Mouse (Mus musculus) neural tube, embryonic 14.5 days (tissue): ENCODE measurements around the gene Slc15a4. TPM values are rescaled to one million over a fixed set of nuclear protein-coding genes. Genes with fewer than 3 reads are reported as not detected.

ENCODE experiments used
- ATAC-seq: fragments of 200-750 bp; cut with Nextera tagmentation; 2 replicates; pipeline ENCODE4 v1.8.0; 2017; ENCODE audit warnings: low read depth, mild to moderate bottlenecking, moderate TSS enrichment, moderate library complexity
- H3K27ac ChIP-seq: fragments of 300-500 bp; sonication (generic); 2 replicates; pipeline ENCODE4 v1.5.1; 2014; ENCODE audit warnings: low read depth, mild to moderate bottlenecking, control low read depth, low read length, moderate library complexity, mixed read lengths
- H3K27me3 ChIP-seq: fragments of 300-500 bp; sonication (generic); 2 replicates; pipeline ENCODE4 v1.6.1; 2014; ENCODE audit warnings: low read length; ENCODE audit not compliant: control insufficient read depth, insufficient read depth
- H3K36me3 ChIP-seq: fragments of 300-500 bp; sonication (generic); 2 replicates; pipeline ENCODE4 v1.6.1; 2014; ENCODE audit warnings: low read length, mixed read lengths; ENCODE audit not compliant: control insufficient read depth, insufficient read depth
- H3K4me1 ChIP-seq: fragments of 300-500 bp; sonication (generic); 2 replicates; pipeline ENCODE4 v1.6.1; 2014; ENCODE audit warnings: low read length; ENCODE audit not compliant: control insufficient read depth, insufficient read depth
- H3K4me2 ChIP-seq: fragments of 300-500 bp; sonication (generic); 2 replicates; pipeline ENCODE4 v1.6.1; 2014; ENCODE audit warnings: mild to moderate bottlenecking, low read depth, low read length, control low read depth
- H3K4me3 ChIP-seq: fragments of 300-500 bp; sonication (generic); 2 replicates; pipeline ENCODE4 v1.5.1; 2014; ENCODE audit warnings: low read depth, low read length, control low read depth, mixed read lengths
- H3K9ac ChIP-seq: fragments of 300-500 bp; sonication (generic); replicated peaks from 2 replicates; pipeline ENCODE4 v1.6.1; 2014; ENCODE audit warnings: low read depth, mild to moderate bottlenecking, control low read depth, low read length, mixed read lengths
- H3K9me3 ChIP-seq: fragments of 300-500 bp; sonication (generic); 2 replicates; pipeline ENCODE4 v1.6.1; 2016; ENCODE audit warnings: low read length; ENCODE audit not compliant: control insufficient read depth
- WGBS: fragments of 180-500 bp; shearing (Covaris S2); extraction: QIAGEN DNeasy Blood & Tissue Kit; methylation state at CpG from one replicate; pipeline ENCODE4 v1.1.7; 2014; 5-methylcytosine and 5-hydroxymethylcytosine counted together
- polyA plus RNA-seq: library from polyadenylated mRNA; unstranded; fragments of >200 nt; fragmentation: Nextera tagmentation; extraction: Ambion mirVana; gene quantifications from 2 replicates; pipeline ENCODE4 v1.2.1, GENCODE M21; 2014

The Slc15a4 gene
- polyA plus RNA-seq, 1 experiment from 2014 or later, result 21.3 TPM

GRCm38 (mm10) chr5:127612397-127612796 is 20.3 kb downstream of the Slc15a4 start:
- WGBS, result 96% methylated on average over 6 of the region's 6 CpGs
- ATAC-seq, result no peak
- Histone ChIP-seq H3K4me3 (no peak overlapping the region), H3K36me3 (peaks cover 11% of the 10 kb centered on the region), H3K4me1 (peaks cover 29% of the 10 kb centered on the region), H3K9me3 (no peaks in the 10 kb centered on the region), H3K4me2 (no peak overlapping the region), H3K27me3 (no peaks in the 10 kb centered on the region), H3K9ac (no peak overlapping the region), H3K27ac (no peak overlapping the region)

- no peaks in the 10 kb centered on the region for H3K9me3 ChIP-seq
- H3K4me1 ChIP-seq, result peaks cover 29% of the 10 kb centered on the region
- no peak for ATAC-seq
- WGBS, result 83% methylated on average over 1 of the region's 1 CpGs
- H3K27ac ChIP-seq, result no peak overlapping the region
- H3K27me3 ChIP-seq, result no peaks in the 10 kb centered on the region
- no peak overlapping the region for H3K4me3 ChIP-seq
- H3K9ac ChIP-seq, result no peak overlapping the region
- H3K36me3 ChIP-seq, result peaks cover 11% of the 10 kb centered on the region
- H3K4me2 ChIP-seq, result no peak overlapping the region
Measured at GRCm38 (mm10) chr5:127611881-127612280, 20.8 kb downstream of the Slc15a4 start.

GRCm38 (mm10) chr5:127610787-127611509 is 21.7 kb downstream of the Slc15a4 start:
- no peaks in the 10 kb centered on the region for H3K27me3 ChIP-seq
- peaks cover 24% of the 10 kb centered on the region for H3K4me1 ChIP-seq
- H3K36me3 ChIP-seq, result peaks cover 11% of the 10 kb centered on the region
- no peaks in the 10 kb centered on the region for H3K9me3 ChIP-seq
- WGBS, result 78% methylated on average over 6 of the region's 6 CpGs
- no peak overlapping the region for H3K27ac ChIP-seq
- H3K4me3 ChIP-seq, result no peak overlapping the region
- ATAC-seq, result no peak
- H3K9ac ChIP-seq, result no peak overlapping the region
- H3K4me2 ChIP-seq, result no peak overlapping the region

GRCm38 (mm10) chr5:127609191-127609714 is 23.4 kb downstream of the Slc15a4 start:
- H3K4me1 ChIP-seq, result peaks cover 10% of the 10 kb centered on the region; the same call in 1 of the 2 replicates
- no peaks in the 10 kb centered on the region for H3K27me3 ChIP-seq
- H3K27ac ChIP-seq, result no peak overlapping the region
- H3K9me3 ChIP-seq, result no peaks in the 10 kb centered on the region
- H3K4me3 ChIP-seq, result no peak overlapping the region
- WGBS, result 92% methylated on average over 7 of the region's 7 CpGs
- ATAC-seq, result no peak
- H3K36me3 ChIP-seq, result peaks cover 13% of the 10 kb centered on the region
- H3K9ac ChIP-seq, result no peak overlapping the region
- H3K4me2 ChIP-seq, result no peak overlapping the region

GRCm38 (mm10) chr5:127607507-127607906 is 25.2 kb downstream of the Slc15a4 start:
- Histone ChIP-seq H3K9ac (no peak overlapping the region), H3K27ac (no peak overlapping the region), H3K4me1 (peaks cover 10% of the 10 kb centered on the region; the same call in 1 of the 2 replicates), H3K9me3 (no peaks in the 10 kb centered on the region), H3K27me3 (no peaks in the 10 kb centered on the region), H3K4me3 (no peak overlapping the region), H3K36me3 (peaks cover 30% of the 10 kb centered on the region), H3K4me2 (no peak overlapping the region)
- no peak for ATAC-seq
- WGBS, result 88% methylated on average over 2 of the region's 2 CpGs

- Histone ChIP-seq H3K27ac (no peak overlapping the region), H3K4me2 (no peak overlapping the region), H3K27me3 (no peaks in the 10 kb centered on the region), H3K4me1 (no peaks in the 10 kb centered on the region), H3K9ac (no peak overlapping the region), H3K9me3 (no peaks in the 10 kb centered on the region), H3K4me3 (no peak overlapping the region), H3K36me3 (peaks cover 61% of the 10 kb centered on the region)
- ATAC-seq, result no peak
- 92% methylated on average over 5 of the region's 5 CpGs for WGBS
Measured at GRCm38 (mm10) chr5:127602996-127603395, 29.7 kb downstream of the Slc15a4 start.

GRCm38 (mm10) chr5:127596862-127597261 is 35.8 kb downstream of the Slc15a4 start:
- H3K27ac ChIP-seq, result no peak overlapping the region
- whole genome bisulfite sequencing, result 93% methylated on average over 7 of the region's 7 CpGs
- H3K9ac ChIP-seq, result no peak overlapping the region
- no peak overlapping the region for H3K4me2 ChIP-seq
- H3K4me1 ChIP-seq, result no peaks in the 10 kb centered on the region
- no peaks in the 10 kb centered on the region for H3K9me3 ChIP-seq
- H3K4me3 ChIP-seq, result no peak overlapping the region
- H3K36me3 ChIP-seq, result peaks cover 63% of the 10 kb centered on the region
- no peak for ATAC-seq
- H3K27me3 ChIP-seq, result no peaks in the 10 kb centered on the region

- Histone ChIP-seq H3K4me2 (no peak overlapping the region), H3K4me1 (no peaks in the 10 kb centered on the region), H3K27me3 (no peaks in the 10 kb centered on the region), H3K36me3 (peaks cover 55% of the 10 kb centered on the region), H3K9ac (no peak overlapping the region), H3K9me3 (no peaks in the 10 kb centered on the region), H3K4me3 (no peak overlapping the region), H3K27ac (no peak overlapping the region)
- WGBS, result 92% methylated on average over 3 of the region's 3 CpGs
- ATAC-seq, result no peak
Measured at GRCm38 (mm10) chr5:127595676-127596075, 37.0 kb downstream of the Slc15a4 start.

- H3K4me3 ChIP-seq, result no peak overlapping the region
- ATAC-seq, result no peak
- no peak overlapping the region for H3K27ac ChIP-seq
- H3K4me2 ChIP-seq, result no peak overlapping the region
- H3K9me3 ChIP-seq, result no peaks in the 10 kb centered on the region
- no peaks in the 10 kb centered on the region for H3K27me3 ChIP-seq
- WGBS, result 80% methylated on average over 6 of the region's 6 CpGs
- no peaks in the 10 kb centered on the region for H3K4me1 ChIP-seq
- H3K9ac ChIP-seq, result no peak overlapping the region
- peaks cover 29% of the 10 kb centered on the region for H3K36me3 ChIP-seq
Measured at GRCm38 (mm10) chr5:127592854-127593253, 39.8 kb downstream of the Slc15a4 start.
